Mouse (Mus musculus): Measurements from ENCODE around the gene Fam178b. TPM values are rescaled to one million over a fixed set of nuclear protein-coding genes. Genes with fewer than 3 reads are reported as not detected.

The Fam178b gene
- polyA plus RNA-seq, 1 experiment, result 0.22 TPM

DNA sequence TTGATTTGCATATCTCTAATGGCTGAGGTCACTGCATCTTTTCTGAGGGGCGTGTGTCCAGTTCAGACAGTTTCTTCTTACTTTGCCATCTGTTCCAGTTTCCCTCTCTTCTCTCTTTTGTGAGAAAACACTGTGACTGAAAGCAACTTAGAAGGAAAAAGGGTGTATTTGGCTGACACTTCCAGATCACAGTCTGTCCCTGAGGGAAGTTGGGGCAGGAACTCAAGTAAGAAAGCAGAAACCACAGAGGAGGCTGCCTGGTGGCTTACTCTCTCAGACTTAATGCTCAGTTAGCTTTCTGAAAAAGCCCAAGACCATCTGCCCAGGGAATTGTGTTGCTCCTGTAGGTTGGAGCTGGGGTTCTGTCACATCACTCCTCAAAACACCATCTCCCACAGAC lies 68.4 kb downstream of the Fam178b start:
- no peak for TF ChIP-seq CTCF (IDR thresholded peaks at IDR 0.05; ENCODE audit: borderline replicate concordance, extremely low read depth, insufficient read depth, insufficient read length)
- TF ChIP-seq POLR2A (IDR thresholded peaks at IDR 0.05; ENCODE audit: borderline replicate concordance, extremely low read depth, insufficient read depth, insufficient read length, poor library complexity, severe bottlenecking), result no peak
- no peak for DNase-seq (ENCODE audit: low read depth)

DNA sequence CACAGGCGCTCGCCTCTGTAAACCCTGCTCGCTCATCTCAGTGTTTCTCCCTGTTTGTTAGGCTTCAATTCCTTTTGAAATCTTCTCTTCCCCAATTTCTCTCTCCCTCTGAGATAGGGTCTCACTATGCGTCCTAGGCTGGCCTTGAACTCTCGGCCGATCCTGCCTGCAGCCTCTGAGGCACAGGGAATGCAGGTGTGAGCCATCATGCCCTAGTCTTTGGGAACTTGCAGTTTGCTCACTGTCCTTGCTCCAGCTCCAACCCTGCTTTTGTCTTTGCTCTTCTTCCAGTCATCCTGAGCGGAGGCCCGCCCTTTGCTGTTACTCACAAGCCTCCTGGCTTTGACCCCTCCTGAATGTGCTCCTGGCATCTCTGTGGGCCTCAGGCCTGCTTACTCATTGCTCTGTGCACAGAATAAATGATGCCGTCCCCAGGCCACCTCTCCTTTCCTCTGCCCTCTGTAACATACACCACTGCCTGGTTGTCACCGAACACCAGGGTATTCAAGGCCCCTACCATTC lies 69.5 kb downstream of the Fam178b start:
- TF ChIP-seq POLR2A (IDR thresholded peaks at IDR 0.05; ENCODE audit: borderline replicate concordance, extremely low read depth, insufficient read depth, insufficient read length, poor library complexity, severe bottlenecking), result no peak
- no peak for TF ChIP-seq CTCF (IDR thresholded peaks at IDR 0.05; ENCODE audit: borderline replicate concordance, extremely low read depth, insufficient read depth, insufficient read length)
- no peak for DNase-seq (ENCODE audit: low read depth)

DNA sequence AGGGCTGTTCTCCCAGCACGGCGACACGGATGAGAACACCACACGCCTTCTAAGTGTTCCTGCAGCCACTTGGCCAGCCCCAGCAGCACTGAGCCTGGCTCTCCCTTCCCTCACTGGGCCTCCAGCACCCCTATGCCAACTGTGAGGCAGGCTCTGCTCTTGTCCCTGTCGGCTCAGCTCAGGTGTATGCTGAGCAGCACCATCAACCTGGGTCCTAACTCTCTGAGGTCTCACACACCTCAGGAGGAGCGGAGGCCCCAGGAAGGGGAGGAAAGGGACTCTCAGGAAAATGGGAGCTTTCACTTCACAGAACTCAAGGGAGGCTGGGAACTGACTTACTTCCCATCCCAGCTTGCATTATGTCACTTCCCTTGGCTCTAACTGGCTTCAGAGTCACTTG lies 70.6 kb downstream of the Fam178b start:
- no peak for TF ChIP-seq CTCF (IDR thresholded peaks at IDR 0.05; ENCODE audit: borderline replicate concordance, extremely low read depth, insufficient read depth, insufficient read length)
- TF ChIP-seq POLR2A (IDR thresholded peaks at IDR 0.05; ENCODE audit: borderline replicate concordance, extremely low read depth, insufficient read depth, insufficient read length, poor library complexity, severe bottlenecking), result no peak
- DNase-seq (ENCODE audit: low read depth), result no peak

DNA sequence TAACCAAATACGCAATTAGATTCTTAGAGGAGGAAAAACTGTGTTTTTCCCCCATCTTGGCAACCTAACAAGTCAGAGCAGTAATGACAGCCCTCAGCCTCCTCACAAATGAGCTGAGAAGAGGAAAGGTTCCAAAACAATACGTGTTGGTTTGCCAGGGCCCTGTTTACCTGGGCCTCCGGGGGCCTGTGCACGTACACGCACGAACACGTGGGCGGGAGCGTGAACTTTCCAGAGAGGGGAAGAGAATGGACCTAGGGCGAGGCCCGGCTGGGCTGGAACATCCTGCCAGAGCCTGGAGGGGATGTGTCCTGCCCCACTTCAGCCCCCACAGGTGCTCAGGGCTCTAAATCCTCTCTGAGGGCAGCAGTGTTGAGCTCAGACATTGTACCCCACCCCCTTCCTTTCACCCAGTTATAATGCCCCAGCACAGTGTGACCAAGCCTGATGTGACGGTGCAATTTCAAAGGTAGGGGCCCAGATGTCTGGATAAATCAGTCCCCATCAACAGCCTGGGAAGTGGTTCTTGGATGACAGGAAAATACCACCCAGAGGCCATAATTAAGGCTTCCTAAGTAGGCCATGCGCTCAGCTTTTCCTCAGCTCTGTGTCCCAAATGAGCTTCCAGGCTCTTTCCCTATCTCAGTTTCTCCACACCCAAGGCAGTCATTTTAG lies 71.4 kb downstream of the Fam178b start:
- TF ChIP-seq CTCF (IDR thresholded peaks at IDR 0.05; ENCODE audit: borderline replicate concordance, extremely low read depth, insufficient read depth, insufficient read length), result no peak
- no peak for TF ChIP-seq POLR2A (IDR thresholded peaks at IDR 0.05; ENCODE audit: borderline replicate concordance, extremely low read depth, insufficient read depth, insufficient read length, poor library complexity, severe bottlenecking)
- DNase-seq (ENCODE audit: low read depth), result no peak

DNA sequence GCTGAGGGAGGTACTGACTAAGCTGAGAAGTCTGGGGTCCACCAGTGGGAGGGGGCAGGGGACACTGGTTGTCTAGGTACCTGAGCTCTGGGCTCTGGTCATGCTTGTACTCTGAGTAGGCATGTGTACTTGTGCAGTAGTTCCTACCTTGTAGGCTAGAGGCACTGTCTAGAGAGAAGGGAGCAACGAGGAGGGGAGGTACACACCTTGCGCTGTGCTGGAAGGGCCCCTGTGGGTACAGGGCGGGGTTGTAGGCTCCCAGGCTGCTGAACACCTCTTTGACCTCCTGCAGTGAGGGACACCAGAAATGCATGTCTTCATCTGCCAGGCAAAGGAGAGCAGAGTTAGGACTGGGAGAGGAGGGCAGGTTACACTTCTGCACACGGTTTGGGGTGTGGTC lies 74.8 kb downstream of the Fam178b start:
- TF ChIP-seq POLR2A (IDR thresholded peaks at IDR 0.05; ENCODE audit: borderline replicate concordance, extremely low read depth, insufficient read depth, insufficient read length, poor library complexity, severe bottlenecking) (no peak), CTCF (IDR thresholded peaks at IDR 0.05; ENCODE audit: borderline replicate concordance, extremely low read depth, insufficient read depth, insufficient read length) (no peak)
- DNase-seq (ENCODE audit: low read depth), result no peak

DNA sequence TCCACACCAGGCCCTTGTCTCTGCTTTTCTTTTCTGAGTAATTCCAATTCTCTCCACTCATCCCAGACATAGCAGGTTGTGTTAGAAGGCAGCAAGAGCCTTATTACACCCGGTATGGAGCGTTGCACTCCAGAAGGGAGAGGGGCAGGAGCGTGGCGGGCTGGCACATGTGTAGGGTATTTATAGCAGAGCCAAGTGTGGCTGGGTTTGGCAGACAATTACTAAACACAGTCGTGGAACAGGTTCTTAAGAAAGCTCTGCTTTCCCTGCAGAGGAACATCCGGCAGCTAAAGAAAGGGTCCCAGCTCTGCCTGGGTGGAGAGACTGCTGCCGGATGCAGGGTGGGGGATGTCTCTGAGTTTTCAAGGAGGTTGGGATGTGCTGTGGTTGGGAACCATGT lies 76.0 kb downstream of the Fam178b start:
- DNase-seq (ENCODE audit: low read depth), result peak; percentile 73
- TF ChIP-seq CTCF (IDR thresholded peaks at IDR 0.05; ENCODE audit: borderline replicate concordance, extremely low read depth, insufficient read depth, insufficient read length) (no peak), POLR2A (IDR thresholded peaks at IDR 0.05; ENCODE audit: borderline replicate concordance, extremely low read depth, insufficient read depth, insufficient read length, poor library complexity, severe bottlenecking) (no peak)

DNA sequence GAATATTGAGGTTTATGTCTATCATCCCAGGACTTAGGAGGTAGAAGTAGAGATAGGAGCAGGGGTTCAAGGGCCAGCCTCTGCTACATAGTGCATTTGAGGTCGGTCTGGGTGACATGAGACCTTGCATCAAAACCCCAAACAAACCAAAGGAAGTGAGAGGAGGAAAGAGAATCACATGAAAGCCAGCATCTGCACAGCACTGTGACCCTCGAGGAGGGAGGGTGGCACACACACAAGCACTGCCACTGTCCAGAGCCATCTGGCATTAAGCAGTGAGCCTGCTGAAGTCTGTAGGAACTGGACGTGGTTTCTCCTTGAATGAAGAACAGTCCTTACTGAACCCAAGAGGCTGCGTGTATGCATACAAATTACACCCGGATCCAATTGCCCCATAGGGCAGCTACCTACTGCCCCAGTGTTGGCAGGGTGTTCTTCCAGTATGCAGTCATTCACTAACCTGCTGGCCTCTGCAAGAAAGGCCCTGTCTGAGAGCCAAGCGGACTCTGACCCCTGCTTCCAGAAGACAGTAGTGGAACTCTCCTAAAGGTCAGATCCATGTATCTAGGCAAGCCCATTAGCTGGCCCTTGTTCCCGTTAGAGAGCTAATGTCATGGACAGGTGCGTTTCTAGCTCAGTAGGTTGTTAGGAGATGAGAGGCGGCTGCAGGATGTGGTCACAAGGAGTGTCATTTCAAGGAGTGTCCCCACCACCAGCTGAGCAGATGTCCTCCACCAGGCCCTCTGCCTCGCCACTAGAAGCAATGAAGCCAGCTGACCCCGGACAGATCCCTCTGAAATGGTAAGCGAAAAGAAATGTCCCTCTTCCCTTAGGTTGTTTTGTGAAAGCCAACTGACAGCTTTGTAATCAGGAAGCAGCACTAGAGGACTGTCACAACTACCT lies 78.5 kb downstream of the Fam178b start:
- DNase-seq (ENCODE audit: low read depth), result no peak
- TF ChIP-seq CTCF (IDR thresholded peaks at IDR 0.05; ENCODE audit: borderline replicate concordance, extremely low read depth, insufficient read depth, insufficient read length), result no peak
- TF ChIP-seq POLR2A (IDR thresholded peaks at IDR 0.05; ENCODE audit: borderline replicate concordance, extremely low read depth, insufficient read depth, insufficient read length, poor library complexity, severe bottlenecking), result no peak

DNA sequence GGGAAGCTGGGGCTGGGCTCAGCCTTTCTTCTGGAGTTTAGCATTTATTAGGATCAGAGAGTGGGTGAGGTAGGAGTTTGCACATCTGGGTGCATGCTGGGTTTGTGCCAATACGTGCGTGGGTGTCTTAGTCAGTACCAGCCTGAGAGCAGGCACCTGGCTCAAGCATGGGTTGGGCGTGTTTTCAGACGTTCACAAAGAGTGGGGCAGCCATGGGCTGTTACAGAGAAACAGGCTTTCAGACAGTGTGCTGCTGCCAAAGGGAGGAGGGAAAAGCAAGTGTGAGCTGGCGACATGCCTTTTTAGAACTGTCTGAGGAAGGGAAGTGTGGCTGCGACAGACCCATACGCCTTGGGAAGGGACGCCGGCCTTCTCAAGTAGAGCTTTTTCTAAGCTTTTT lies 79.6 kb downstream of the Fam178b start:
- TF ChIP-seq CTCF (IDR thresholded peaks at IDR 0.05; ENCODE audit: borderline replicate concordance, extremely low read depth, insufficient read depth, insufficient read length) (no peak), POLR2A (IDR thresholded peaks at IDR 0.05; ENCODE audit: borderline replicate concordance, extremely low read depth, insufficient read depth, insufficient read length, poor library complexity, severe bottlenecking) (no peak)

DNA sequence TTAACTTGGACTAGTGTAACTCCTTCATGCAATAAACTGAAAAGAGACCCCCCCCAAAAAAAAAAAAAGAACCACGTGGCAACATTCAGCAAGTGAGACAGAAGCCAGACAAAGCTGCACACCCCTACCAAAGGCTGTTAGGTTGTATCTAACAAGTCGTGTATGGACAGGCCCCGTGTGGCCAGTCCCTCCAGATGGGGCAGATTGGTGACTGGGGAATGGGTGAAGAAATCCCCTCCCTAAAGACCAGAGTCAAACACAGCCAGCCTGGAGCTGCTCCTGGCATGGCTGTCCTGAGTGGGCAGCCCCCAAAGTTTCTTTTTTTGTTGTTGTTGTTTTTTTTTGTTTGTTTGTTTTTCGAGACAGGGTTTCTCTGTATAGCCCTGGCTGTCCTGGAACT lies 80.7 kb downstream of the Fam178b start:
- no peak for DNase-seq (ENCODE audit: low read depth)
- TF ChIP-seq CTCF (IDR thresholded peaks at IDR 0.05; ENCODE audit: borderline replicate concordance, extremely low read depth, insufficient read depth, insufficient read length) (no peak), POLR2A (IDR thresholded peaks at IDR 0.05; ENCODE audit: borderline replicate concordance, extremely low read depth, insufficient read depth, insufficient read length, poor library complexity, severe bottlenecking) (no peak)

More for the DNA sequence above, 79.6 kb downstream of the Fam178b start:
- peak; percentile 79 for DNase-seq (ENCODE audit: low read depth)

DNA sequence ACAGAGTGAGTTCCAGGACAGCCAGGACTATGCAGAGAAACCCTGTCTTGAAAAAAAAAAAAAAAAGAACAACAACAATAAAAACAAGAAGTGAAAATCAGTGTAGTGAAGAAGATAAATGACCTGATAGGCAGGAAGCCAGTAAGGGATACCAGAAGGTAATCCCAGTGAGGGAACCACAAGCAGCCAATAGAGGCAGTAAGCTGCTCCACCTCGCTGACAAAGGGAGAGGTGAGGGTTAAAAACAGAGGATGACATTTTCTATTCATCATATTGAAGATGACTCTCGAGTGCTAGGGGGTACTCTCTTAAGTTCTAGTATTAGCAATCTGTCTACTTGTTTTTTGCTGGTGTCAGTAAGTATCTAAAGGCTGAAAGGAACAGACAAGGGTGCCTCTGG lies 84.6 kb downstream of the Fam178b start:
- TF ChIP-seq CTCF (IDR thresholded peaks at IDR 0.05; ENCODE audit: borderline replicate concordance, extremely low read depth, insufficient read depth, insufficient read length) (no peak), POLR2A (IDR thresholded peaks at IDR 0.05; ENCODE audit: borderline replicate concordance, extremely low read depth, insufficient read depth, insufficient read length, poor library complexity, severe bottlenecking) (no peak)

DNA sequence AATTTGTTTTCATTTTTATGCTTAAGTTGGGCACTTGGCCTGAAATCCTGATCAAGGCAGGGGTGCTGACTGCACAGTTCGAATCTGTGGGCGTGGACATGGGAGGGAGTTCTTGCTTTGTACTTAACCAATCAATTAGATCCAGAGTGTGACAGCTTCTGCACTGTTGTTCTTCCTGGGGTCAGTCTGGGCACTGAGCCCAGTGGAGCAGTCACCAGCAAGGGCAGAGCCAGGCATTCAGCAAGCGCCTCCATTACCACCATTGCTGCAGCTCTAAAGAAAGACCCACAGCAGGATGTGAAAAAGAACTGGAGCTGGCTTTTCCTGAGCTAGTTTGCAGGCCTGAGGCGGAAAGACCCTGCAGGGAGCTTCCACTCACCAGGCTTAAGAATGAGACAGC lies 86.9 kb downstream of the Fam178b start:
- DNase-seq (ENCODE audit: low read depth), result peak; percentile 91
- TF ChIP-seq CTCF (IDR thresholded peaks at IDR 0.05; ENCODE audit: borderline replicate concordance, extremely low read depth, insufficient read depth, insufficient read length), result no peak

More for the DNA sequence above, 84.6 kb downstream of the Fam178b start:
- DNase-seq (ENCODE audit: low read depth), result no peak

Data from brain, embryonic 14.5 days (tissue).